Mouse (Mus musculus) lung, postnatal 0 days (tissue): Measurements from ENCODE around the gene Dnase1l3.

Experiments
- CTCF ChIP-seq: IDR thresholded peaks from 2 replicates; pipeline ENCODE4 v1.5.1; 2016; ENCODE audit warnings: antibody characterized with exemption, mild to moderate bottlenecking
- EP300 ChIP-seq: IDR thresholded peaks from 2 replicates; pipeline ENCODE4 v1.6.1; 2016; ENCODE audit warnings: antibody characterized with exemption, mild to moderate bottlenecking, control low read depth

DNA sequence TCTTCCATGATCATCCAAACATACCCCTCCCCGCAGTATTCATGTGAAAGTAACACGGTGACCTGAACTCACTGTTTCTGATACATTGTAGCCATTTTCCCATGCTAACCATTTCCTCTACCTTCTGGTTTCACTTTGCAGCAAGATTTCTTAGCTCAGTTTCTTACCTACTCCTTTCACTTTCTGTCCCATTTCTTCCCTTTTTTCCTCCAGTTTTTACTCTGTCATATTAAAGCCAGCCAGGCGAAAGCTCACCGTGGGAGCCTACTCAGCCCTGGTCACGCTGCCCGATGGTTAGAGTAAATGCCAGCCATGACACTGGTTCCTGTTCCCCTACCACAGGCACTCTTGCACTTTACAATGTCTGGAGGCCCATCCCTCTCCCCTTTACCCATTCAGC, 7.5 kb downstream of the Dnase1l3 start:
- TF ChIP-seq CTCF, result no peak
- no peak for TF ChIP-seq EP300
